Mouse (Mus musculus): Measurements from ENCODE around the gene Krt77. TPM values are rescaled to one million over a fixed set of nuclear protein-coding genes. Genes with fewer than 3 reads are reported as not detected.

Krt77 gene
- polyA plus RNA-seq, 1 experiment from 2014 or later: not detected

DNA sequence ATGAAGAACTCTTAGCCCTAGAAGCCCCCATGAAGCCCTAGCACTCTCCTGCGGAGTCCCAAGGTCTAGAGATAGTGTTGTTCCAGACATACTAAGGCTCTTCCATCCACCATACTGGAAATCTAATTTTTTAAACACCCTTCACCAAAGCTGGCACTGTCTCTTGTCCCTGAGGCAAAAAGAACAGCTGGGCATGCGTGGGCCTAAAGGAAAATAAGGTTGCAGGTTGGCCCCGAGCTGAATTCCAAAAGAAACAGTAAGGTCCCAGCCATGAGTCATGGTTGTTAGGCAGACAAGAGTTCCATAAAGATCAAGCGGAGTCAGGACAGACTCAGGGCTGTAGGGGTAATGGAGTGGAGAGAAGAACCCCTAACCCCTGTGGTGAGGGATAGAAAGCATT lies 3.7 kb upstream of the Krt77 start:
- no peak for ATAC-seq (replicated peaks; ENCODE audit: low FRiP score)

DNA sequence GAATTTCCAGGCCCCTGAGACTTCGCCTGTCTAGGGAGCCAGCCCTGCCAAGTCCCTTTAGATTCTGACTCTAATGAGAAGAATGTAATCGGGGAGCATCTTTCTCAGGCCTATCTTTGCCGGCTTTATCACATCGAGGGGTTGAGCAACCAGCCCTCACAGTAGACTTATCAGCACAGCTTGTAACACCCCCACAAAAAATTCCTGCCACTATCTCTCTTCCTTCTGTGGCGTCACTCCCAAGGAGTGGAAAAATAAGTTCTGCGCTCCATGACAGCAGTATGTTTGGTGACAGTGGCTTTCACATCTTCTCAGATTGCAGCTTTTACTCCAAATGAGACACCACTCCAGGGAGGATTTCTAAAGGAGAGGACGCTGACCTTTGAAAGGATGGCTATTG lies 2.8 kb downstream of the Krt77 start:
- H3K36me3 ChIP-seq (ENCODE audit: control insufficient read depth, insufficient read depth, low read length): no peaks in the 10 kb centered on the region
- H3K27me3 ChIP-seq (replicated peaks; ENCODE audit: control insufficient read depth, insufficient read depth, low read length): peaks cover 13% of the 10 kb centered on the region
- DNase-seq (ENCODE audit: low spot score) (no peak), ATAC-seq (replicated peaks; ENCODE audit: low FRiP score) (no peak)
- no peak overlapping the region for H3K9ac ChIP-seq (ENCODE audit: low read depth, low read length)
- H3K4me1 ChIP-seq (replicated peaks; ENCODE audit: control insufficient read depth, insufficient read depth, low read length): no peaks in the 10 kb centered on the region
- no peak overlapping the region for H3K4me3 ChIP-seq (ENCODE audit: low read depth, low read length)
- WGBS: 63% methylated on average over 7 of the region's 7 CpGs
- no peak overlapping the region for H3K4me2 ChIP-seq
- no peaks in the 10 kb centered on the region for H3K9me3 ChIP-seq (ENCODE audit: control insufficient read depth, low read length)
- H3K27ac ChIP-seq (ENCODE audit: low read depth, low read length): no peak overlapping the region

More for the DNA sequence above, 3.7 kb upstream of the Krt77 start:
- Histone ChIP-seq H3K4me3 (ENCODE audit: low read depth, low read length) (no peak overlapping the region), H3K36me3 (ENCODE audit: control insufficient read depth, insufficient read depth, low read length) (no peaks in the 10 kb centered on the region), H3K4me2 (no peak overlapping the region), H3K9me3 (ENCODE audit: control insufficient read depth, low read length) (no peaks in the 10 kb centered on the region), H3K9ac (ENCODE audit: low read depth, low read length) (no peak overlapping the region), H3K27me3 (replicated peaks; ENCODE audit: control insufficient read depth, insufficient read depth, low read length) (no peaks in the 10 kb centered on the region; the same call in 1 of the 2 replicates), H3K27ac (ENCODE audit: low read depth, low read length) (no peak overlapping the region), H3K4me1 (replicated peaks; ENCODE audit: control insufficient read depth, insufficient read depth, low read length) (no peaks in the 10 kb centered on the region)
- WGBS: 75% methylated on average over 4 of the region's 4 CpGs
- DNase-seq (ENCODE audit: low spot score): no peak

GRCm38 (mm10) chr15:101860421-101861130 lies 8.9 kb downstream of the Krt77 start:
- Histone ChIP-seq H3K4me2 (no peak overlapping the region; the same call in 1 of the 2 replicates), H3K27me3 (replicated peaks; ENCODE audit: control insufficient read depth, insufficient read depth, low read length) (peaks cover 52% of the 10 kb centered on the region)
- 50% methylated on average over 13 of the region's 13 CpGs for WGBS

DNA sequence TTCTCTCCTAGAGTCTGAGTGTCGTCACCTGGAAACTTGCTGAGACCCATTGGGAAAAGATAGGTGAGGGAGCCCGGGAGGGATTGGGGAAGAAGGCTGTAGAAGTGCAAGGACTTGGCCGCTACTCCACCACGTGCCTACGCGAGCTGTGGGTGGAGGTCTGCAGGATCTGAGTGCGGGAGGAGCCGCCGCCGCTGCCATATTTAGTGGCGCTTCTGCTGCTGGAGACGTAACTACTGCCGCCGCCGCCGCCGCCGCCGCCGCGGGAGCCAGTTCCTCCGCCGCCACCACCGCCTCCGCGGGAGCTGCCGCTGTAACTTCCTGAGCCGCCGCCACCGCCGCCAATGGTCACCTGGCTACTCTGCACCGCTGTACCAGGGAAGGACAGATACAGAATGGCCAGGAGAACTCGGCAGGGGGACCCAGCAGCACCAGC lies 9.8 kb downstream of the Krt77 start:
- Histone ChIP-seq H3K27me3 (replicated peaks; ENCODE audit: control insufficient read depth, insufficient read depth, low read length) (peaks cover 53% of the 10 kb centered on the region), H3K4me3 (ENCODE audit: low read depth, low read length) (peak overlapping the region; percentile 41), H3K4me2 (peak overlapping the region; percentile 67), H3K9me3 (ENCODE audit: control insufficient read depth, low read length) (no peaks in the 10 kb centered on the region), H3K9ac (ENCODE audit: low read depth, low read length) (peak overlapping the region; percentile 43; the same call in 1 of the 2 replicates), H3K27ac (ENCODE audit: low read depth, low read length) (no peak overlapping the region), H3K4me1 (replicated peaks; ENCODE audit: control insufficient read depth, insufficient read depth, low read length) (no peaks in the 10 kb centered on the region), H3K36me3 (ENCODE audit: control insufficient read depth, insufficient read depth, low read length) (no peaks in the 10 kb centered on the region)
- ATAC-seq (replicated peaks; ENCODE audit: low FRiP score) (no peak), DNase-seq (ENCODE audit: low spot score) (peak; percentile 59)
- WGBS: under 1% methylated on average over 33 of the region's 33 CpGs

More at GRCm38 (mm10) chr15:101860421-101861130, 8.9 kb downstream of the Krt77 start:
- ATAC-seq (replicated peaks; ENCODE audit: low FRiP score): no peak
- Histone ChIP-seq H3K9ac (ENCODE audit: low read depth, low read length) (no peak overlapping the region), H3K9me3 (ENCODE audit: control insufficient read depth, low read length) (no peaks in the 10 kb centered on the region), H3K36me3 (ENCODE audit: control insufficient read depth, insufficient read depth, low read length) (no peaks in the 10 kb centered on the region), H3K4me3 (ENCODE audit: low read depth, low read length) (no peak overlapping the region), H3K27ac (ENCODE audit: low read depth, low read length) (no peak overlapping the region), H3K4me1 (replicated peaks; ENCODE audit: control insufficient read depth, insufficient read depth, low read length) (no peaks in the 10 kb centered on the region)
- no peak for DNase-seq (ENCODE audit: low spot score)

DNA sequence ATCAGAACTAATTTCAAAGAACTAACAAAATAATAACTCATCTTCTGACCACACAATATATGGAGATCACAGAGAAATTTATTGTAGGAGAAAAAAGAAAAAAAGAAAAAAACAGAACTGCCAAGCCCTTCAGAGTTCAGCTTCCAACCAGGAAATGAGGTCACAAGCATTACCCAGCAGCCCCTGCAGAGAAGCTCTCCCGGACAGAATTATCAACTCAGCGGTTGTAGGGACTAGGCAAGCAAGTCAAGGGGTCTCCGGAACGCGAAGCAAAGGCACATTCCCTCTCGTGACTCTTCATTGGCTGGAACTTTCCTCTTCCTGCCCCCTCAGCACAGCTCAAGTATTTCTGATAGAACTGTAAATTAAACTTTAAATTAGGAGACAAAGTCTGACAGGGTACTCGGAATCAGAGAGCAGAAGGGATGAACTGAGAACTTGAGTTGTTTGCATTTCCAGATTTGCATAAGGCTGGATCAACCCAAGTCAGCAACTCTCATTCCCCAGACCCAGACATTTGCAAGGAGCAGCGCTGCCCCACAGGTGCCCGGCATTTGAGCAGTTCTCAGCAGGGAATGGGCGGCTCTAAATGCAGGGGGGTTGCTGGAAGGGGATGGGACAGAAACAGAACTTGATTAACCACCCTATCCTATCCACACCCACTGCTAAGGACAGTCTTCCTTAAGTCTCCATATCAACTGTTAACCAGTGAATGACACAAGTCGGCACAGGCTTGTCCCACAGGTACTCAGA lies 10.7 kb downstream of the Krt77 start:
- ATAC-seq (replicated peaks; ENCODE audit: low FRiP score) (no peak), DNase-seq (ENCODE audit: low spot score) (no peak)
- H3K36me3 ChIP-seq (ENCODE audit: control insufficient read depth, insufficient read depth, low read length): no peaks in the 10 kb centered on the region
- H3K27ac ChIP-seq (ENCODE audit: low read depth, low read length): no peak overlapping the region
- WGBS: 11% methylated on average over 11 of the region's 11 CpGs
- no peaks in the 10 kb centered on the region for H3K4me1 ChIP-seq (replicated peaks; ENCODE audit: control insufficient read depth, insufficient read depth, low read length)
- H3K4me3 ChIP-seq (ENCODE audit: low read depth, low read length): no peak overlapping the region; the same call in 1 of the 2 replicates
- peaks cover 56% of the 10 kb centered on the region for H3K27me3 ChIP-seq (replicated peaks; ENCODE audit: control insufficient read depth, insufficient read depth, low read length)
- peak overlapping the region; percentile 67 for H3K4me2 ChIP-seq
- H3K9ac ChIP-seq (ENCODE audit: low read depth, low read length): no peak overlapping the region
- no peaks in the 10 kb centered on the region for H3K9me3 ChIP-seq (ENCODE audit: control insufficient read depth, low read length)

- Histone ChIP-seq H3K36me3 (ENCODE audit: control insufficient read depth, insufficient read depth, low read length) (no peaks in the 10 kb centered on the region), H3K4me3 (ENCODE audit: low read depth, low read length) (no peak overlapping the region), H3K9ac (ENCODE audit: low read depth, low read length) (no peak overlapping the region), H3K9me3 (ENCODE audit: control insufficient read depth, low read length) (no peaks in the 10 kb centered on the region), H3K27ac (ENCODE audit: low read depth, low read length) (no peak overlapping the region), H3K4me2 (no peak overlapping the region), H3K27me3 (replicated peaks; ENCODE audit: control insufficient read depth, insufficient read depth, low read length) (peaks cover 56% of the 10 kb centered on the region), H3K4me1 (replicated peaks; ENCODE audit: control insufficient read depth, insufficient read depth, low read length) (no peaks in the 10 kb centered on the region)
- DNase-seq (ENCODE audit: low spot score) (no peak), ATAC-seq (replicated peaks; ENCODE audit: low FRiP score) (no peak)
- 62% methylated on average over 5 of the region's 5 CpGs for WGBS
Observed at GRCm38 (mm10) chr15:101856696-101857095, 12.8 kb downstream of the Krt77 start.

DNA sequence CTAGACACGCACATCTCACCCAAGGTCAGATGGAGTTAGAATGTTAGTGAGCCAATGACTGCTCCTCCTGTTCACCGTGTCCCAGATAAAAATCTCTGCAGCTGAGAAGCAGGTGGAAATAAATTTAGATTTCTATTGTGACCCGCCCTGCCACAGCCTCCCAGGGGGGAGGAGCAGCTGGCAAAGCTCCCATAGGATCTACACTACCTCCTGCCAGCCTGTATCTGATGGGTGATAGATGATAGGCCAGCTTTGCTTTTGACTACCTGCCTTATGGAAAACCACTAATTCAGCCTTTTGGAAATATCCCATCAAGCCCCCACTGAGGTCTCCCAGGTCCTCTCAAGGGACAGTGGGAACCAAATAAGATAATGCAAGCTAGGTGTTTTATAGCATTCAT lies 13.8 kb downstream of the Krt77 start:
- Histone ChIP-seq H3K27me3 (replicated peaks; ENCODE audit: control insufficient read depth, insufficient read depth, low read length) (peaks cover 48% of the 10 kb centered on the region), H3K4me1 (replicated peaks; ENCODE audit: control insufficient read depth, insufficient read depth, low read length) (no peaks in the 10 kb centered on the region), H3K9ac (ENCODE audit: low read depth, low read length) (no peak overlapping the region), H3K36me3 (ENCODE audit: control insufficient read depth, insufficient read depth, low read length) (no peaks in the 10 kb centered on the region), H3K4me2 (no peak overlapping the region), H3K4me3 (ENCODE audit: low read depth, low read length) (no peak overlapping the region), H3K9me3 (ENCODE audit: control insufficient read depth, low read length) (no peaks in the 10 kb centered on the region), H3K27ac (ENCODE audit: low read depth, low read length) (no peak overlapping the region)
- ATAC-seq (replicated peaks; ENCODE audit: low FRiP score): no peak
- no peak for DNase-seq (ENCODE audit: low spot score)
- WGBS: 72% methylated on average over 3 of the region's 3 CpGs

- Histone ChIP-seq H3K4me2 (no peak overlapping the region), H3K4me1 (replicated peaks; ENCODE audit: control insufficient read depth, insufficient read depth, low read length) (no peaks in the 10 kb centered on the region), H3K27ac (ENCODE audit: low read depth, low read length) (no peak overlapping the region), H3K4me3 (ENCODE audit: low read depth, low read length) (no peak overlapping the region), H3K9me3 (ENCODE audit: control insufficient read depth, low read length) (no peaks in the 10 kb centered on the region), H3K27me3 (replicated peaks; ENCODE audit: control insufficient read depth, insufficient read depth, low read length) (peaks cover 43% of the 10 kb centered on the region), H3K9ac (ENCODE audit: low read depth, low read length) (no peak overlapping the region), H3K36me3 (ENCODE audit: control insufficient read depth, insufficient read depth, low read length) (no peaks in the 10 kb centered on the region)
- ATAC-seq (replicated peaks; ENCODE audit: low FRiP score) (no peak), DNase-seq (ENCODE audit: low spot score) (no peak)
- 12% methylated on average over 5 of the region's 5 CpGs for WGBS
Observed at GRCm38 (mm10) chr15:101854294-101854693, 15.2 kb downstream of the Krt77 start.

All from liver, embryonic 11.5 days (tissue).